In the genomic region with DNA sequence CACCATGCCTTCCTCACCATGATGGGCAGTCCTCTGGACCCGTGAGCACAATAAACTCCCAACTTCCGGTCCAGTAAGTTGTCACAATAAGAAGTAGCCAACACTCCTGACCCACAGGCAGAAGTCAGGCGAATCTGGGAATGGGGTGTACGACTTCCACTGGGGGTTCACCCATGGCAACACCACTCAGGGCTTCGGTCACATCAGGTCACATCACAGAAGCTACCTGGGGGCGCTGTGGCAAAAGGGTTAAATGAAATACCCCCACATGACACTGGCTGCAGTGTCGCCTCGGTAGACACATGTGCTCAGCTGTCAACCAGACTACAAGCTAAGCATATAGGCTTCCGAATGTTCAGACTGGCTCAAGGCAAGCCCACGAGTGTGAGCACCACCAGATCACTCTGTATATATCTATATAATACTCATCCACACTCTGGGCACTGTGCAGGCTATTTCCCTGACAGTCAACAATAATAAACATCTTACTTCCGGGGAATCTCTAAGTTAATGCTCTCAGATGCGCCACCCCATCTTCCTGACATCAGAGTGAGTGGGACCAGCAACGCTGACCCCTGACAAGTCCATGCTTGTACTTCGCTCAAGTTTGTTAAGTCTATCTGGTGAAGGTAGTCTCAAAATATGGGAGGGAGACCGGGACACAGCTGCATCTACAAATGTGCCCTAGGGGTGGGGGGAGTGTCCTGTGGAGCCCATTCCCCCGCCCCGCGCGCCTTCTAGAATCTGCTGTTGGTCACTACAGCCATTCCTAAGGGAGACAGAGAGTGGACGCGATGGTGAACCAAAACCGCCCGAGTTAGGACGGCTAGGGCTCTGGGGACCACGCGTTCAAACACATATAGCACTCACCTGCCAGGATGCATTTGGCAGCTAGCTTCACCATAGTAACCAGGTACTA, we compare ENCODE assay signal across 8 mouse cellular contexts. TPM values are rescaled to one million over a fixed set of nuclear protein-coding genes. Genes with fewer than 3 reads are reported as not detected.
DNase-seq lines count a peak whose midpoint lies in the region; ATAC-seq and TF ChIP-seq lines count a peak whose summit lies in the region.

No protein-coding gene starts in this region.

- peak overlapping the region; percentile 76 for H3K9ac ChIP-seq in liver, adult 2 months (ENCODE audit: low read depth, low read length)
- H3K9ac ChIP-seq in heart, postnatal 0 days (replicated peaks; ENCODE audit: low read depth, low read length): peak overlapping the region; percentile 49
- peak overlapping the region; percentile 78 for H3K9ac ChIP-seq in liver, embryonic 16.5 days (ENCODE audit: low read depth, low read length)

- peak overlapping the region; percentile 79 for H3K4me3 ChIP-seq in liver, adult 2 months (ENCODE audit: insufficient read depth, low read depth, low read length)
- peak overlapping the region; percentile 55 for H3K4me3 ChIP-seq in heart, postnatal 0 days (ENCODE audit: low read depth, low read length)
- H3K4me3 ChIP-seq in liver, embryonic 16.5 days (ENCODE audit: low read depth, low read length): peak overlapping the region; percentile 82

- H3K36me3 ChIP-seq in liver, adult 2 months (ENCODE audit: control insufficient read depth, insufficient read depth, low read length): no peaks in the 10 kb centered on the region
- H3K36me3 ChIP-seq in heart, postnatal 0 days (replicated peaks; ENCODE audit: control insufficient read depth, insufficient read depth, low read length): no peaks in the 10 kb centered on the region
- no peaks in the 10 kb centered on the region for H3K36me3 ChIP-seq in liver, embryonic 16.5 days (ENCODE audit: control insufficient read depth, insufficient read depth)

- peaks cover 4% of the 10 kb centered on the region; the same call in 1 of the 2 replicates for H3K4me1 ChIP-seq in liver, adult 2 months (ENCODE audit: control insufficient read depth, insufficient read depth, low read length)
- no peaks in the 10 kb centered on the region for H3K4me1 ChIP-seq in heart, postnatal 0 days (ENCODE audit: control insufficient read depth, insufficient read depth)
- H3K4me1 ChIP-seq in liver, embryonic 16.5 days (ENCODE audit: control insufficient read depth, low read depth, low read length): peaks cover 18% of the 10 kb centered on the region

- H3K4me2 ChIP-seq in heart, postnatal 0 days (ENCODE audit: low read depth, low read length): peak overlapping the region; percentile 88
- peak overlapping the region; percentile 97 for H3K4me2 ChIP-seq in liver, embryonic 16.5 days (ENCODE audit: low read depth, low read length)

- TF ChIP-seq EP300 in heart, postnatal 0 days (IDR thresholded peaks at IDR 0.05; ENCODE audit: low read depth): no peak

- no peaks in the 10 kb centered on the region for H3K79me2 ChIP-seq in liver, adult 2 months (ENCODE audit: control insufficient read depth, insufficient read depth, low read length)

- WGBS in liver, adult 2 months: 33% methylated on average over 26 of the region's 26 CpGs
- WGBS in heart, postnatal 0 days: 25% methylated on average over 26 of the region's 26 CpGs
- WGBS in liver, embryonic 16.5 days (ENCODE audit: insufficient replicate concordance): 22% methylated on average over 26 of the region's 26 CpGs

- H3K27ac ChIP-seq in liver, adult 2 months (replicated peaks; ENCODE audit: insufficient read depth, low read depth, low read length): no peak overlapping the region
- H3K27ac ChIP-seq in heart, postnatal 0 days (ENCODE audit: low read depth): no peak overlapping the region
- peak overlapping the region; percentile 29; the same call in 1 of the 2 replicates for H3K27ac ChIP-seq in liver, embryonic 16.5 days (ENCODE audit: low read length)

- TF ChIP-seq POLR2A in liver, adult 2 months (IDR thresholded peaks at IDR 0.05; ENCODE audit: extremely low read depth, insufficient read depth, low read length): no peak

- no peak for DNase-seq in liver, adult 2 months (ENCODE audit: extremely low read depth, low read depth, low spot score)
- DNase-seq in liver: no peak
- peak; percentile 22 for DNase-seq in c-Kit-positive CD71-positive TER-119-positive erythroid progenitor cells, embryonic 14.5 days (ENCODE audit: low spot score)
- no peak for DNase-seq in heart, postnatal 0 days (ENCODE audit: low spot score)
- DNase-seq in testis, postnatal 14 days (ENCODE audit: low spot score): peak; percentile 33
- no peak for DNase-seq in right cerebral cortex, postnatal 25 days

- ATAC-seq in heart, postnatal 0 days (ENCODE audit: insufficient read depth, low read depth): no peak
- no peak for ATAC-seq in liver, embryonic 16.5 days (ENCODE audit: low read depth)
- ATAC-seq in erythroid progenitor cell, adult 5-6 weeks (replicated peaks; ENCODE audit: low FRiP score, poor library complexity, severe bottlenecking): no peak

- no peaks in the 10 kb centered on the region for H3K27me3 ChIP-seq in liver, adult 2 months (ENCODE audit: control insufficient read depth, insufficient read depth, low read length)
- no peaks in the 10 kb centered on the region for H3K27me3 ChIP-seq in heart, postnatal 0 days (ENCODE audit: control insufficient read depth, insufficient read depth, low read length)
- no peaks in the 10 kb centered on the region for H3K27me3 ChIP-seq in liver, embryonic 16.5 days (ENCODE audit: control insufficient read depth, insufficient read depth, low read depth, low read length)

- TF ChIP-seq CTCF in liver, adult 2 months (IDR thresholded peaks at IDR 0.05; ENCODE audit: low read depth, low read length): no peak
- no peak for TF ChIP-seq CTCF in heart, postnatal 0 days (IDR thresholded peaks at IDR 0.05; ENCODE audit: low read depth)

- H3K9me3 ChIP-seq in heart, postnatal 0 days (replicated peaks; ENCODE audit: control insufficient read depth, low read length): no peaks in the 10 kb centered on the region
- no peaks in the 10 kb centered on the region for H3K9me3 ChIP-seq in liver, embryonic 16.5 days (replicated peaks; ENCODE audit: control insufficient read depth, low read length)

RNA-seq across cellular contexts. Expression of gene Ift27, which starts 0.7 kb away (rescaled TPM):
- 5.9 and 6.6 TPM in 2 replicates for total RNA-seq in liver, adult 2 months (2014; rRNA removed)
- polyA plus RNA-seq in liver, adult 2 months (2012; rRNA removed): 16.7 and 17.2 TPM in 2 replicates
- total RNA-seq in heart, postnatal 0 days (2014; rRNA removed; ENCODE audit: low replicate concordance): 14.7 and 18.6 TPM in 2 replicates
- polyA plus RNA-seq in heart, postnatal 0 days (2015; fragmentation: Nextera tagmentation; extraction: Ambion mirVana): 33.5 and 34.7 TPM in 2 replicates
- 26.6 and 27.8 TPM in 2 replicates for polyA plus RNA-seq in liver, embryonic 16.5 days (2015; fragmentation: Nextera tagmentation; extraction: Ambion mirVana)
- total RNA-seq in erythroid progenitor cell, adult 5-6 weeks (2015; ENCODE audit: low replicate concordance): 19.7 and 41.4 TPM in 2 replicates
- total RNA-seq in erythroid progenitor cell, adult 5-6 weeks (2017; ENCODE audit: low replicate concordance): 2.5 and 6.4 TPM in 2 replicates

RNA-seq across cellular contexts. Expression of gene Pvalb, which starts 33.0 kb away (rescaled TPM):
- total RNA-seq in liver, adult 2 months (2014; rRNA removed): 1.5 TPM in 1 of 2 replicates, not detected in the other
- polyA plus RNA-seq in liver, adult 2 months (2012; rRNA removed): not detected in 2 replicates
- total RNA-seq in heart, postnatal 0 days (2014; rRNA removed; ENCODE audit: low replicate concordance): not detected in 2 replicates
- polyA plus RNA-seq in heart, postnatal 0 days (2015; fragmentation: Nextera tagmentation; extraction: Ambion mirVana): 1.9 and 2.1 TPM in 2 replicates
- not detected in 2 replicates for polyA plus RNA-seq in liver, embryonic 16.5 days (2015; fragmentation: Nextera tagmentation; extraction: Ambion mirVana)
- not detected in 2 replicates for total RNA-seq in erythroid progenitor cell, adult 5-6 weeks (2015; ENCODE audit: low replicate concordance)
- total RNA-seq in erythroid progenitor cell, adult 5-6 weeks (2017; ENCODE audit: low replicate concordance): not detected in 2 replicates

RNA-seq across cellular contexts. Expression of gene Cacng2, which starts 53.3 kb away (rescaled TPM):
- total RNA-seq in liver, adult 2 months (2014; rRNA removed): not detected in 2 replicates
- not detected in 2 replicates for polyA plus RNA-seq in liver, adult 2 months (2012; rRNA removed)
- not detected in 2 replicates for total RNA-seq in heart, postnatal 0 days (2014; rRNA removed; ENCODE audit: low replicate concordance)
- not detected in 2 replicates for polyA plus RNA-seq in heart, postnatal 0 days (2015; fragmentation: Nextera tagmentation; extraction: Ambion mirVana)
- polyA plus RNA-seq in liver, embryonic 16.5 days (2015; fragmentation: Nextera tagmentation; extraction: Ambion mirVana): not detected in 2 replicates
- not detected in 2 replicates for total RNA-seq in erythroid progenitor cell, adult 5-6 weeks (2015; ENCODE audit: low replicate concordance)
- total RNA-seq in erythroid progenitor cell, adult 5-6 weeks (2017; ENCODE audit: low replicate concordance): not detected in 2 replicates

Comparison
In these comparisons a context has a peak if more than half of its experiments do, and no peak if none do; other contexts are left out.
1. DNase-seq: peak in c-Kit-positive CD71-positive TER-119-positive erythroid progenitor cells, embryonic 14.5 days (single experiment) and testis, postnatal 14 days (single experiment); none in liver, adult 2 months (single experiment), liver (single experiment), heart, postnatal 0 days (single experiment) and right cerebral cortex, postnatal 25 days (single experiment).
2. Peak in every context shown above with its lines, with median percentiles within 50 percentile points of each other: H3K4me3 ChIP-seq and H3K9ac ChIP-seq.